Mouse (Mus musculus): ENCODE results near the gene Gaa. TPM values are rescaled to one million over a fixed set of nuclear protein-coding genes. Genes with fewer than 3 reads are reported as not detected.

The Gaa gene
- polyA plus RNA-seq, 1 experiment = 32.2 TPM

DNA sequence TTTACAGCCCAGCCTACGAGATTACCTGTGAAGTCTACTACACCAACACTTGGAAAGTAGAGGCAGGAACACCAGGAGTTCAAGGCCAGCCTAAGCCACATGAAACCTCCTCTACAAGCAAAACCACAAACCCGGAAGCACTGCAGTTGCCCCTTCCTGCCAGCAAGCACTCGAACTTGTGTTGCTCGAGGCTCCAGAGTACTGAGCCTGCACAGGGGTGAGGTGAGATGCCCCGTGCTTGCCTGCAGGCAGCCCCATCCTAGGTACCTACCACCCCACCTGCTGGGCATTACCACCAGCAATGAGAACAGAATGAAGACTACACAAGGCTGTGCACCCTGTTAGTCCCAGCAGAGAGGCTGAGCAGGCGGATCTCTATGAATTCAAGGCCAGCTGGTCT lies 30.3 kb downstream of the Gaa start:
- H3K36me3 ChIP-seq (ENCODE audit: control insufficient read depth, insufficient read depth) = peaks cover 53% of the 10 kb centered on the region
- H3K79me3 ChIP-seq (ENCODE audit: low read depth) = peaks cover 42% of the 10 kb centered on the region
- TF ChIP-seq USF1 (IDR thresholded peaks at IDR 0.05; ENCODE audit: low read depth) (no peak), FOSL1 (IDR thresholded peaks at IDR 0.05; ENCODE audit: insufficient read depth, low read length, poor library complexity, severe bottlenecking) (no peak), CTCF (IDR thresholded peaks at IDR 0.05; ENCODE audit: control insufficient read depth, insufficient read depth, insufficient read length) (no peak), MAX (IDR thresholded peaks at IDR 0.05) (no peak), MYOD1 (IDR thresholded peaks at IDR 0.05; ENCODE audit: control insufficient read depth, insufficient read length, low read depth) (no peak)
- peaks cover 5% of the 10 kb centered on the region for H3K27me3 ChIP-seq (ENCODE audit: control insufficient read depth, insufficient read depth, insufficient read length)
- H3ac ChIP-seq (ENCODE audit: control insufficient read depth, insufficient read length, low read depth) = peak overlapping the region; percentile 43
- H3K79me2 ChIP-seq (ENCODE audit: control insufficient read depth, insufficient read depth) = peaks cover 70% of the 10 kb centered on the region
- no peak overlapping the region for H3K4me3 ChIP-seq (ENCODE audit: insufficient read depth, poor library complexity, severe bottlenecking)

DNA sequence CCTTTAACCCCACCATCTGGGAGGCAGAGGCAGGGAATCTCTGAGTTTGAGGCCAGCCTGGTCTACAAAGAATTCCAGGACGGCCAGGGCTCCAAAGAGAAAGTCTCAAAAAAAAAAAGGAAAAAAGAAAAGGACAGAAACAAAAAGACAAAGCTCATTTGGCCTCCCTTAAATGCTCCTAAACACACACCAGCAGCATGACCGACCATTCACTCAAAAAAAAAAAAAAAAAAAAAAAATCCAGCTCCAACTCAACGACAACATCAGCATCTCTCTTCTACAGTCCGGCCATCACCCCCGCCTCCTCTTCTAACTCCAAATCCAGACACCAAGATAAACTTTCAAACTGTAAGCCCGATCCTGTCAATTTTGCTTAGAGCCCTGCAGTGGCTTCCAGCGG lies 31.2 kb downstream of the Gaa start:
- Histone ChIP-seq H3K36me3 (ENCODE audit: control insufficient read depth, insufficient read depth) (peaks cover 44% of the 10 kb centered on the region), H3K79me3 (ENCODE audit: low read depth) (peaks cover 40% of the 10 kb centered on the region), H3K4me3 (ENCODE audit: insufficient read depth, poor library complexity, severe bottlenecking) (peak overlapping the region; percentile 99), H3ac (ENCODE audit: control insufficient read depth, insufficient read length, low read depth) (peak overlapping the region; percentile 69), H3K79me2 (ENCODE audit: control insufficient read depth, insufficient read depth) (peaks cover 61% of the 10 kb centered on the region), H3K27me3 (ENCODE audit: control insufficient read depth, insufficient read depth, insufficient read length) (peaks cover 14% of the 10 kb centered on the region)
- TF ChIP-seq MYOG (IDR thresholded peaks at IDR 0.05; ENCODE audit: control insufficient read depth, extremely low read depth, insufficient read length) = no peak
- no peak for TF ChIP-seq CEBPB (IDR thresholded peaks at IDR 0.05; ENCODE audit: low read depth)
- TF ChIP-seq FOSL1 (IDR thresholded peaks at IDR 0.05; ENCODE audit: insufficient read depth, low read length, poor library complexity, severe bottlenecking) = no peak
- no peak for TF ChIP-seq CTCF (IDR thresholded peaks at IDR 0.05; ENCODE audit: control insufficient read depth, insufficient read depth, insufficient read length)
- no peak for TF ChIP-seq MYOD1 (IDR thresholded peaks at IDR 0.05; ENCODE audit: control insufficient read depth, insufficient read length, low read depth)
- TF ChIP-seq USF1 (IDR thresholded peaks at IDR 0.05; ENCODE audit: low read depth) = no peak
- no peak for TF ChIP-seq MAX (IDR thresholded peaks at IDR 0.05)

- peak within 1 kb of the TSS; percentile 99 for H3K4me3 ChIP-seq (ENCODE audit: insufficient read depth, poor library complexity, severe bottlenecking)
- H3ac ChIP-seq (ENCODE audit: control insufficient read depth, insufficient read length, low read depth) = peak within 1 kb of the TSS; percentile 95
- H3K27me3 ChIP-seq (ENCODE audit: control insufficient read depth, insufficient read depth, insufficient read length) = peaks cover 21% of the 10 kb centered on the region
- peaks cover 40% of the 10 kb centered on the region for H3K79me3 ChIP-seq (ENCODE audit: low read depth)
- peaks cover 37% of the 10 kb centered on the region for H3K36me3 ChIP-seq (ENCODE audit: control insufficient read depth, insufficient read depth)
- peaks cover 54% of the 10 kb centered on the region for H3K79me2 ChIP-seq (ENCODE audit: control insufficient read depth, insufficient read depth)
- TF ChIP-seq MAX (IDR thresholded peaks at IDR 0.05) (peak; percentile 75), CTCF (IDR thresholded peaks at IDR 0.05; ENCODE audit: control insufficient read depth, insufficient read depth, insufficient read length) (no peak)
These were observed 31.9 kb downstream of the Gaa start, which contains the start of gene Eif4a3 for GRCm38 (mm10) chr11:119299391-119300245. Eif4a3 (minus strand) TSS chr11:119300089.

GRCm38 (mm10) chr11:119300246-119300935 lies 32.7 kb downstream of the Gaa start:
- H3K36me3 ChIP-seq (ENCODE audit: control insufficient read depth, insufficient read depth) = peaks cover 29% of the 10 kb centered on the region
- TF ChIP-seq MAX (IDR thresholded peaks at IDR 0.05) = no peak
- no peak for TF ChIP-seq MYOD1 (IDR thresholded peaks at IDR 0.05; ENCODE audit: control insufficient read depth, insufficient read length, low read depth)
- no peak for TF ChIP-seq CTCF (IDR thresholded peaks at IDR 0.05; ENCODE audit: control insufficient read depth, insufficient read depth, insufficient read length)
- no peak for TF ChIP-seq CEBPB (IDR thresholded peaks at IDR 0.05; ENCODE audit: low read depth)
- peak overlapping the region; percentile 95 for H3ac ChIP-seq (ENCODE audit: control insufficient read depth, insufficient read length, low read depth)
- peak overlapping the region; percentile 99 for H3K4me3 ChIP-seq (ENCODE audit: insufficient read depth, poor library complexity, severe bottlenecking)
- H3K79me3 ChIP-seq (ENCODE audit: low read depth) = peaks cover 40% of the 10 kb centered on the region
- H3K79me2 ChIP-seq (ENCODE audit: control insufficient read depth, insufficient read depth) = peaks cover 46% of the 10 kb centered on the region
- H3K27me3 ChIP-seq (ENCODE audit: control insufficient read depth, insufficient read depth, insufficient read length) = peaks cover 29% of the 10 kb centered on the region

- Histone ChIP-seq H3ac (ENCODE audit: control insufficient read depth, insufficient read length, low read depth) (peak overlapping the region; percentile 10), H3K27me3 (ENCODE audit: control insufficient read depth, insufficient read depth, insufficient read length) (peaks cover 29% of the 10 kb centered on the region), H3K79me3 (ENCODE audit: low read depth) (peaks cover 37% of the 10 kb centered on the region), H3K4me3 (ENCODE audit: insufficient read depth, poor library complexity, severe bottlenecking) (no peak overlapping the region), H3K79me2 (ENCODE audit: control insufficient read depth, insufficient read depth) (peaks cover 40% of the 10 kb centered on the region), H3K36me3 (ENCODE audit: control insufficient read depth, insufficient read depth) (peaks cover 23% of the 10 kb centered on the region)
- TF ChIP-seq MAX (IDR thresholded peaks at IDR 0.05) (no peak), MYOG (IDR thresholded peaks at IDR 0.05; ENCODE audit: control insufficient read depth, extremely low read depth, insufficient read length) (no peak), USF1 (IDR thresholded peaks at IDR 0.05; ENCODE audit: low read depth) (no peak), FOSL1 (IDR thresholded peaks at IDR 0.05; ENCODE audit: insufficient read depth, low read length, poor library complexity, severe bottlenecking) (no peak), CEBPB (IDR thresholded peaks at IDR 0.05; ENCODE audit: low read depth) (no peak)
These were observed 33.3 kb downstream of the Gaa start for GRCm38 (mm10) chr11:119300986-119301385.
